Mouse (Mus musculus) E14TG2a.4 (cell line): ENCODE results near the gene Arl15.

Source experiments
- CTCF ChIP-seq: conservative IDR thresholded peaks from 2 replicates; pipeline ENCODE4 v1.5.1; 2014; ENCODE audit warnings: low read length
- POU5F1 ChIP-seq: IDR thresholded peaks from 2 replicates; pipeline ENCODE4 v1.6.1; 2014; ENCODE audit warnings: low read length, borderline replicate concordance

DNA sequence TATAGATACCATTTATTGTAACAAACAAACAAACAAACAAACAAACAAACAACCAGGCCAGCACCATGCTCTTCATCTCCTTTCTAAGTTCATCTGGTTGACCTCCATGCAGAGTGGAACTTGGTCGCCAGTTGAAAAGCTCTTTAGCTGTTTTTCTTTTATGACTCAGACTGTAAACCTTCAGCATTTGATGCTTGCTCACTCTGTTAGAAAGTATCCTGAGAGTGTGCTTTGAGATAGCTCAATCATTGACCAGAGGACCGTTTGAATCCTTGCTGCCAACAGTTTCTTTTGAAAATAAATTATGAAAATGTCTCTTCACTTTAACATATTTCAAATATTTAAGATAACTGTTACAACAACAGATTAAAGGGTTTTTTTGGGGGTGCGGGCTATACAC lies 103.2 kb downstream of the Arl15 start:
- no peak for TF ChIP-seq CTCF
- TF ChIP-seq POU5F1 = no peak
